Mouse (Mus musculus) limb, embryonic 10.5 days (tissue): Measurements from ENCODE around the gene Atp6v1e2. TPM values are rescaled to one million over a fixed set of nuclear protein-coding genes. Genes with fewer than 3 reads are reported as not detected.
A peak's percentile ranks its signal among the peaks of the same experiment; 100 is the strongest.

Experiments used
- DNase-seq: peaks from one replicate; pipeline ENCODE4 v3.0.0-alpha.2; 2017; ENCODE audit warnings: low spot score
- H3K27ac ChIP-seq: fragments of 300-500 bp; sonication (generic); 2 replicates; pipeline ENCODE4 v1.5.1; 2016; ENCODE audit warnings: mild to moderate bottlenecking
- H3K27me3 ChIP-seq: fragments of 300-500 bp; sonication (generic); 2 replicates; pipeline ENCODE4 v1.6.1; 2016; ENCODE audit warnings: low read depth, mild to moderate bottlenecking; ENCODE audit not compliant: poor library complexity, severe bottlenecking
- H3K36me3 ChIP-seq: fragments of 300-500 bp; sonication (generic); 2 replicates; pipeline ENCODE4 v1.6.1; 2016; ENCODE audit warnings: mild to moderate bottlenecking, moderate library complexity
- H3K4me1 ChIP-seq: fragments of 300-500 bp; sonication (generic); 2 replicates; pipeline ENCODE4 v1.6.1; 2016
- H3K4me3 ChIP-seq: fragments of 300-500 bp; sonication (generic); 2 replicates; pipeline ENCODE4 v1.5.1; 2016; ENCODE audit warnings: mild to moderate bottlenecking, moderate library complexity
- H3K9me3 ChIP-seq: fragments of 300-500 bp; sonication (generic); replicated peaks from 2 replicates; pipeline ENCODE4 v1.6.1; 2016; ENCODE audit warnings: mild to moderate bottlenecking
- WGBS: fragments of 180-500 bp; shearing (Covaris S2); methylation state at CpG from one replicate; pipeline ENCODE4 v1.1.7; 2016; 5-methylcytosine and 5-hydroxymethylcytosine counted together
- polyA plus RNA-seq: library from polyadenylated mRNA; unstranded; fragments of >200 nt; fragmentation: Nextera tagmentation; extraction: Ambion mirVana; gene quantifications from 2 replicates; pipeline ENCODE4 v1.2.1, GENCODE M21; 2016

Atp6v1e2 gene
- polyA plus RNA-seq = not detected in 2 replicates

- peak within 1 kb of the TSS; percentile 47 for H3K27ac ChIP-seq
- H3K4me3 ChIP-seq = no peak within 1 kb of the TSS
- H3K4me1 ChIP-seq = peaks cover 10% of the 10 kb centered on the region
- DNase-seq = no peak
- 82% methylated on average over 28 of the region's 28 CpGs for WGBS
- H3K27me3 ChIP-seq = no peaks in the 10 kb centered on the region
- no peaks in the 10 kb centered on the region for H3K9me3 ChIP-seq
- no peaks in the 10 kb centered on the region for H3K36me3 ChIP-seq
These were observed at the start of gene Atp6v1e2 for GRCm38 (mm10) chr17:86947840-86948796. Atp6v1e2 (minus strand) TSS chr17:86947897.

DNA sequence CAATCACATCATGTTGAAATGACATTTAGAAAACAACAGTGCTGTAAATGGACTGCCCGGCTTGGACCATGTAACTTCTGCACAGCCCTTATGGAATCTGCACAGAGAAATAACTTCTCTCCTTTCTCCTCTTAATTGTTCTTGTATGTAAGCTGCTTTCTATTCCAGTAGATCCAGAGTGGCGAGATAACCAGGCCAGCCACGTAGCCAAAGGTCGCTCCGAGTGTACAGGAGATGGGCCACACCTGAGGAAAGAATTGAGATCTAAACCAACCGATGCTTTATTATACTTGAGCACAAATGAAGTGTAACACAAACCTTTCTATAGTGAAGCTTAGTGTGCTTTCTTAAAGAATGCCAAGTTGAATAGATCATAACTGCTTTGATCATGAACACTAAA is 49.6 kb upstream of the Atp6v1e2 start:
- no peaks in the 10 kb centered on the region for H3K9me3 ChIP-seq
- no peak overlapping the region for H3K4me3 ChIP-seq
- H3K27me3 ChIP-seq = no peaks in the 10 kb centered on the region
- H3K36me3 ChIP-seq = peaks cover 40% of the 10 kb centered on the region
- H3K4me1 ChIP-seq = no peaks in the 10 kb centered on the region
- H3K27ac ChIP-seq = no peak overlapping the region
- WGBS = 90% methylated on average over 6 of the region's 6 CpGs
- DNase-seq = no peak

- no peak for DNase-seq
- Histone ChIP-seq H3K27ac (no peak overlapping the region), H3K36me3 (peaks cover 6% of the 10 kb centered on the region; the same call in 1 of the 2 replicates), H3K4me1 (peaks cover 12% of the 10 kb centered on the region), H3K4me3 (no peak overlapping the region), H3K27me3 (no peaks in the 10 kb centered on the region), H3K9me3 (no peaks in the 10 kb centered on the region)
- 89% methylated on average over 8 of the region's 8 CpGs for WGBS
These were observed 43.6 kb upstream of the Atp6v1e2 start for GRCm38 (mm10) chr17:86991306-86991705.

DNA sequence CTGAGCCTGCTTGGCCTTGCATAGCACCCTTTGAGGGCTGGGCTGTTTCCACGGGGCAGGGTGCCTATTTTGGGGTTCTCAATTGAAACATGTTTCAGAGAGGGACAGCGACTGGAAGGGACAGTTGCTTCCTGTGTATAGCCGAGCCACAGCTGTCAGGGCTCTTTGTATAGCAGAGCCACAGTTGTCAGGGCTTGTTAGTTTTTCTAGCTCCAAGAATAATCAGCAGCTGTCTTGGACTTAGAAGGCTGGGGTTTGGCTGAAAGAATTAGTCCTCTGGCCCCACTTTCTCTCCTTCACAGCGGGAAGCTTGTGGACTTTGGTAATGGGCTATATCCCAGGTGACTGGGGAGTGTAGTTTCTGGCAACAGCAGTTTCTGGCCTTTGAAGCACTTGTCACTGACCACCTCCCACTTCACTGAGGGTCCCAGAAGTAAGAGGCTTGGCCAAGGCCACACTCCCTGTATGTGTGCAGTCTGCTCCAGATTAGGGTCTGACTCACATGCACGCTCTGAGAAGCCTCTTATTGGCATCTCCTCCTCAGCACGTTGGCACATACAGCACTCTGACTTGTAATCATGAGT is 41.0 kb upstream of the Atp6v1e2 start:
- Histone ChIP-seq H3K36me3 (peaks cover 6% of the 10 kb centered on the region; the same call in 1 of the 2 replicates), H3K27me3 (no peaks in the 10 kb centered on the region), H3K9me3 (no peaks in the 10 kb centered on the region), H3K4me3 (no peak overlapping the region), H3K4me1 (peaks cover 19% of the 10 kb centered on the region), H3K27ac (no peak overlapping the region)
- DNase-seq = no peak
- WGBS = 84% methylated on average over 6 of the region's 6 CpGs

DNA sequence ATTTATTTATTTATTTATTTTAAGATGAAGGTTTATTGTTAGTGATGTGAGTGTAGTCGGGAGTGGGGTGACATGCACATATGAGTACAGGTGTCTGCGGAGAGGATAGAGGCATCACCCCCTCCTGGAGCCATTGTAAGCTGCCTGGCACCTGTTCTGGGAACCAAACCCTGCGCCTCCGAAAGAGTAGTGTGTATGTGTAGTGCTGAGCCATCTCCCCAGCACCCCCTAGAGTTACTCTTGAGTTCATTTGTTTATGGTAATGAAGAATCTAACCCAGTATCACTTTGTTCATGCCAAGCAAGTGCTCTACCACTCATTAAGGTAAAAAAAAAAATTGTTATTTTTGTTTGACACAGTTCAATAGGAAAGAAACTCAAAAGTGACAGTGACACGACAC is 40.5 kb upstream of the Atp6v1e2 start:
- Histone ChIP-seq H3K27ac (no peak overlapping the region), H3K27me3 (no peaks in the 10 kb centered on the region), H3K4me3 (no peak overlapping the region), H3K9me3 (no peaks in the 10 kb centered on the region), H3K36me3 (peaks cover 9% of the 10 kb centered on the region; the same call in 1 of the 2 replicates), H3K4me1 (peaks cover 19% of the 10 kb centered on the region)
- 90% methylated on average over 5 of the region's 5 CpGs for WGBS
- no peak for DNase-seq

DNA sequence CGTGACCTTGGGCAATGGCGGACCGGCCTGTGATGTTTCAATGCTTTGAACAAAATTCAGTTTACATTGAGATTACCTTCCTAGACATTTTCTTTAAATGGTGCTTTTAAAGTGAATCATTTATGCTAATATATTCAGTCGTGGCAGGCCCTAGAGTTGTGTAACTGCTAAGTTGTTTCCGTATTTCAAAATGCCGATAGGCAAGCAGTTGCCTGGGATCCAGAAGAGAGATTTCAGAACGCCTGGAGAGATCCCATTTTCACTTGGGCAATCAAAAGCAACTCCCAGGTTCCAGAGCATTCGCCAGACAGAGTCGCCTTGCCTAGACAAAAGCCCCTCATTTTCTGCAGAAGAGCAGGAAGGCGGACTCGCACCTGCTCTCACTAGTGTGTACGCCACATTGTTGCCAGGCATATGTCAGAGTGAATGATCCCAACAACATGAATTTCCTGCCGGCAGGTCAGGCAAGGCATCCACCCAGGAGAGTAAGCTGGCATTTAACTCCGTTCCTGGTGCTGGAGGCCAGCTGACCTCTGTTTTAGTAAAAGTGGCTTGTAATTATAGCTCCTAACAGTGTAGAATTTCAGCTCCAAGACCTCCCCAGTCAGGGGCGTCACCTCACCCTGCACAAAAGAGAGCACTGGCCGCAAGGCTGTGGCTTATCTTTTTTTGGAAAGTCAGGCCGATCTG is 38.9 kb upstream of the Atp6v1e2 start:
- Histone ChIP-seq H3K36me3 (peaks cover 15% of the 10 kb centered on the region; the same call in 1 of the 2 replicates), H3K27me3 (no peaks in the 10 kb centered on the region), H3K4me1 (peaks cover 19% of the 10 kb centered on the region), H3K4me3 (no peak overlapping the region), H3K9me3 (no peaks in the 10 kb centered on the region), H3K27ac (no peak overlapping the region)
- DNase-seq = no peak
- WGBS = 65% methylated on average over 17 of the region's 17 CpGs

GRCm38 (mm10) chr17:86982497-86982896 is 34.8 kb upstream of the Atp6v1e2 start:
- Histone ChIP-seq H3K4me1 (peaks cover 17% of the 10 kb centered on the region), H3K27ac (no peak overlapping the region), H3K9me3 (no peaks in the 10 kb centered on the region), H3K36me3 (peaks cover 40% of the 10 kb centered on the region), H3K4me3 (no peak overlapping the region), H3K27me3 (no peaks in the 10 kb centered on the region)
- WGBS = 78% methylated on average over 9 of the region's 9 CpGs
- DNase-seq = no peak

GRCm38 (mm10) chr17:86981701-86982100 is 34.0 kb upstream of the Atp6v1e2 start:
- peaks cover 40% of the 10 kb centered on the region for H3K36me3 ChIP-seq
- H3K4me3 ChIP-seq = no peak overlapping the region
- 97% methylated on average over 2 of the region's 2 CpGs for WGBS
- no peak for DNase-seq
- H3K9me3 ChIP-seq = no peaks in the 10 kb centered on the region
- no peak overlapping the region for H3K27ac ChIP-seq
- no peaks in the 10 kb centered on the region for H3K27me3 ChIP-seq
- H3K4me1 ChIP-seq = peaks cover 10% of the 10 kb centered on the region

GRCm38 (mm10) chr17:86981205-86981604 is 33.5 kb upstream of the Atp6v1e2 start:
- Histone ChIP-seq H3K4me3 (no peak overlapping the region), H3K27me3 (no peaks in the 10 kb centered on the region), H3K36me3 (peaks cover 43% of the 10 kb centered on the region), H3K4me1 (peaks cover 6% of the 10 kb centered on the region; the same call in 1 of the 2 replicates), H3K27ac (no peak overlapping the region), H3K9me3 (no peaks in the 10 kb centered on the region)
- 91% methylated on average over 1 of the region's 1 CpGs for WGBS
- DNase-seq = no peak

DNA sequence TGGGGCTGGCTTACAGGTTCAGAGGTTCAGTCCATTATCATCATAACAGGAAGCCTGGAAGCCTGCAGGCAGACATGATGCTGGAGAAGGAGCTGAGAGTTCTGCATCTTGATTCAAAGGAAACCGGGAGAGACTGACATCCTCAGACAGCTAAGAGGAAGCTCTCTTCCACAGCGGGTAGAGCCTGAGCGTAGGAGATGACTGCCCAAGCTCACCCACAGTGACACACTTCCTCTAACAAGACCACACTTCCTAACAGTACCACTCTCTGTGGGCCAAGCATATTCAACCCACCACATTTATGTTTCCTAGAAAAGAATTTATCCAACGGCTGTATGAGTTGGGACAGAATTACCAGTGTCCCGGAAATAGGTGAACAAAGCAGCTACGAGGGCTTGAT is 30.8 kb upstream of the Atp6v1e2 start:
- 91% methylated on average over 6 of the region's 6 CpGs for WGBS
- no peaks in the 10 kb centered on the region for H3K27me3 ChIP-seq
- no peaks in the 10 kb centered on the region for H3K9me3 ChIP-seq
- H3K36me3 ChIP-seq = peaks cover 61% of the 10 kb centered on the region
- H3K27ac ChIP-seq = no peak overlapping the region
- H3K4me1 ChIP-seq = no peaks in the 10 kb centered on the region
- no peak overlapping the region for H3K4me3 ChIP-seq
- DNase-seq = no peak

GRCm38 (mm10) chr17:86976387-86976786 is 28.7 kb upstream of the Atp6v1e2 start:
- peaks cover 64% of the 10 kb centered on the region for H3K36me3 ChIP-seq
- H3K4me1 ChIP-seq = no peaks in the 10 kb centered on the region
- H3K27me3 ChIP-seq = no peaks in the 10 kb centered on the region
- no peak overlapping the region; the same call in 1 of the 2 replicates for H3K27ac ChIP-seq
- 82% methylated on average over 10 of the region's 10 CpGs for WGBS
- H3K4me3 ChIP-seq = no peak overlapping the region
- H3K9me3 ChIP-seq = no peaks in the 10 kb centered on the region
- no peak for DNase-seq

GRCm38 (mm10) chr17:86973097-86973496 is 25.4 kb upstream of the Atp6v1e2 start:
- no peak for DNase-seq
- peaks cover 8% of the 10 kb centered on the region; the same call in 1 of the 2 replicates for H3K4me1 ChIP-seq
- H3K4me3 ChIP-seq = no peak overlapping the region
- H3K36me3 ChIP-seq = peaks cover 67% of the 10 kb centered on the region
- no peak overlapping the region for H3K27ac ChIP-seq
- H3K27me3 ChIP-seq = no peaks in the 10 kb centered on the region
- H3K9me3 ChIP-seq = no peaks in the 10 kb centered on the region
- 90% methylated on average over 2 of the region's 2 CpGs for WGBS
